Mouse (Mus musculus) liver, embryonic 12.5 days (tissue): ENCODE measurements around the gene Atxn7l1. TPM values are rescaled to one million over a fixed set of nuclear protein-coding genes. Genes with fewer than 3 reads are reported as not detected.

Experiments used
- ATAC-seq: fragments of 200-750 bp; cut with Nextera tagmentation; 2 replicates; pipeline ENCODE4 v1.8.0; 2017; ENCODE audit warnings: moderate number of reproducible peaks, mild to moderate bottlenecking, moderate library complexity
- H3K27ac ChIP-seq: fragments of 300-500 bp; sonication (generic); 2 replicates; pipeline ENCODE4 v1.5.1; 2016; ENCODE audit warnings: mild to moderate bottlenecking
- H3K27me3 ChIP-seq: fragments of 300-500 bp; sonication (generic); replicated peaks from 2 replicates; pipeline ENCODE4 v1.6.1; 2016; ENCODE audit warnings: mild to moderate bottlenecking, moderate library complexity
- H3K36me3 ChIP-seq: fragments of 300-500 bp; sonication (generic); 2 replicates; pipeline ENCODE4 v1.6.1; 2016; ENCODE audit warnings: mild to moderate bottlenecking, moderate library complexity
- H3K4me1 ChIP-seq: fragments of 300-500 bp; sonication (generic); 2 replicates; pipeline ENCODE4 v1.6.1; 2016
- H3K4me2 ChIP-seq: fragments of 300-500 bp; sonication (generic); 2 replicates; pipeline ENCODE4 v1.6.1; 2016; ENCODE audit warnings: mild to moderate bottlenecking, moderate library complexity
- H3K4me3 ChIP-seq: fragments of 300-500 bp; sonication (generic); 2 replicates; pipeline ENCODE4 v1.5.1; 2016; ENCODE audit warnings: mild to moderate bottlenecking, moderate library complexity
- H3K9ac ChIP-seq: fragments of 300-500 bp; sonication (generic); 2 replicates; pipeline ENCODE4 v1.6.1; 2016; ENCODE audit warnings: mild to moderate bottlenecking, moderate library complexity
- H3K9me3 ChIP-seq: fragments of 300-500 bp; sonication (generic); replicated peaks from 2 replicates; pipeline ENCODE4 v1.6.1; 2016; ENCODE audit warnings: mild to moderate bottlenecking, moderate library complexity
- WGBS: fragments of 180-500 bp; shearing (Covaris S2); methylation state at CpG from one replicate; pipeline ENCODE4 v1.1.7; 2016; ENCODE audit not compliant: insufficient replicate concordance; 5-methylcytosine and 5-hydroxymethylcytosine counted together
- polyA plus RNA-seq: library from polyadenylated mRNA; unstranded; fragments of >200 nt; fragmentation: Nextera tagmentation; extraction: Ambion mirVana; gene quantifications from 2 replicates; pipeline ENCODE4 v1.2.1, GENCODE M21; 2016

Gene Atxn7l1
- polyA plus RNA-seq, 1 experiment from 2014 or later: 16.9 TPM

GRCm38 (mm10) chr12:33128702-33129101 lies 18.8 kb upstream of the Atxn7l1 start:
- peaks cover 19% of the 10 kb centered on the region for H3K4me1 ChIP-seq
- H3K4me3 ChIP-seq: no peak overlapping the region
- no peaks in the 10 kb centered on the region for H3K36me3 ChIP-seq
- WGBS: 71% methylated on average over 7 of the region's 7 CpGs
- H3K27me3 ChIP-seq: peaks cover 33% of the 10 kb centered on the region; the same call in 1 of the 2 replicates
- H3K27ac ChIP-seq: no peak overlapping the region
- H3K9ac ChIP-seq: no peak overlapping the region
- no peak for ATAC-seq
- H3K9me3 ChIP-seq: no peaks in the 10 kb centered on the region
- no peak overlapping the region for H3K4me2 ChIP-seq

- ATAC-seq: no peak
These were observed 18.1 kb upstream of the Atxn7l1 start for GRCm38 (mm10) chr12:33129410-33129809.

GRCm38 (mm10) chr12:33130401-33130800 lies 17.1 kb upstream of the Atxn7l1 start:
- H3K4me1 ChIP-seq: peaks cover 16% of the 10 kb centered on the region
- no peak overlapping the region for H3K4me2 ChIP-seq
- H3K9ac ChIP-seq: no peak overlapping the region
- H3K4me3 ChIP-seq: no peak overlapping the region
- no peaks in the 10 kb centered on the region for H3K36me3 ChIP-seq
- H3K27me3 ChIP-seq: peaks cover 31% of the 10 kb centered on the region; the same call in 1 of the 2 replicates
- 54% methylated on average over 8 of the region's 8 CpGs for WGBS
- H3K9me3 ChIP-seq: no peaks in the 10 kb centered on the region
- no peak for ATAC-seq
- H3K27ac ChIP-seq: no peak overlapping the region

More at GRCm38 (mm10) chr12:33129410-33129809, 18.1 kb upstream of the Atxn7l1 start:
- Histone ChIP-seq H3K27ac (no peak overlapping the region), H3K9me3 (no peaks in the 10 kb centered on the region), H3K9ac (no peak overlapping the region), H3K4me2 (no peak overlapping the region), H3K27me3 (peaks cover 31% of the 10 kb centered on the region; the same call in 1 of the 2 replicates), H3K4me3 (no peak overlapping the region), H3K4me1 (peaks cover 19% of the 10 kb centered on the region), H3K36me3 (no peaks in the 10 kb centered on the region)
- 4% methylated on average over 4 of the region's 4 CpGs for WGBS

- Histone ChIP-seq H3K27ac (no peak overlapping the region), H3K9me3 (no peaks in the 10 kb centered on the region), H3K4me2 (no peak overlapping the region), H3K36me3 (no peaks in the 10 kb centered on the region), H3K4me3 (no peak overlapping the region), H3K9ac (no peak overlapping the region), H3K4me1 (peaks cover 5% of the 10 kb centered on the region), H3K27me3 (peaks cover 27% of the 10 kb centered on the region; the same call in 1 of the 2 replicates)
- 51% methylated on average over 7 of the region's 7 CpGs for WGBS
- no peak for ATAC-seq
These were observed 15.7 kb upstream of the Atxn7l1 start for GRCm38 (mm10) chr12:33131796-33132195.

- Histone ChIP-seq H3K9ac (no peak overlapping the region), H3K4me1 (no peaks in the 10 kb centered on the region), H3K4me3 (no peak overlapping the region), H3K27me3 (peaks cover 14% of the 10 kb centered on the region), H3K4me2 (no peak overlapping the region), H3K27ac (no peak overlapping the region), H3K9me3 (no peaks in the 10 kb centered on the region), H3K36me3 (no peaks in the 10 kb centered on the region)
- WGBS: 24% methylated on average over 1 of the region's 1 CpGs
- no peak for ATAC-seq
These were observed 9.6 kb upstream of the Atxn7l1 start for GRCm38 (mm10) chr12:33137857-33138256.

- Histone ChIP-seq H3K4me3 (no peak overlapping the region), H3K27me3 (peaks cover 26% of the 10 kb centered on the region), H3K9ac (no peak overlapping the region), H3K27ac (no peak overlapping the region), H3K4me2 (no peak overlapping the region), H3K4me1 (no peaks in the 10 kb centered on the region), H3K9me3 (no peaks in the 10 kb centered on the region), H3K36me3 (no peaks in the 10 kb centered on the region)
- no peak for ATAC-seq
- WGBS: 56% methylated on average over 3 of the region's 3 CpGs
These were observed 8.4 kb upstream of the Atxn7l1 start for GRCm38 (mm10) chr12:33139083-33139482.

GRCm38 (mm10) chr12:33144456-33144855 lies 3.0 kb upstream of the Atxn7l1 start:
- H3K27me3 ChIP-seq: peaks cover 58% of the 10 kb centered on the region
- H3K36me3 ChIP-seq: no peaks in the 10 kb centered on the region
- WGBS: 67% methylated on average over 8 of the region's 8 CpGs
- H3K4me1 ChIP-seq: peaks cover 21% of the 10 kb centered on the region
- no peaks in the 10 kb centered on the region for H3K9me3 ChIP-seq
- no peak for ATAC-seq
- no peak overlapping the region for H3K27ac ChIP-seq
- no peak overlapping the region for H3K4me3 ChIP-seq
- H3K9ac ChIP-seq: no peak overlapping the region
- no peak overlapping the region for H3K4me2 ChIP-seq

GRCm38 (mm10) chr12:33146622-33147433 lies 665 bp upstream of the Atxn7l1 start:
- ATAC-seq: peak; percentile 52
- H3K27ac ChIP-seq: no peak overlapping the region
- peak overlapping the region; percentile 87 for H3K4me2 ChIP-seq
- no peaks in the 10 kb centered on the region for H3K36me3 ChIP-seq
- peaks cover 37% of the 10 kb centered on the region for H3K4me1 ChIP-seq
- H3K27me3 ChIP-seq: peaks cover 54% of the 10 kb centered on the region
- no peaks in the 10 kb centered on the region for H3K9me3 ChIP-seq
- 6% methylated on average over 29 of the region's 29 CpGs for WGBS
- peak overlapping the region; percentile 87 for H3K4me3 ChIP-seq
- peak overlapping the region; percentile 94 for H3K9ac ChIP-seq

- 86% methylated on average over 16 of the region's 16 CpGs for WGBS
These were observed 2.2 kb downstream of the Atxn7l1 start for GRCm38 (mm10) chr12:33149544-33150190.

GRCm38 (mm10) chr12:33153131-33153530 lies 5.6 kb downstream of the Atxn7l1 start:
- Histone ChIP-seq H3K27me3 (no peaks in the 10 kb centered on the region), H3K4me3 (no peak overlapping the region), H3K36me3 (peaks cover 12% of the 10 kb centered on the region), H3K9me3 (no peaks in the 10 kb centered on the region), H3K27ac (peak overlapping the region; percentile 78), H3K9ac (peak overlapping the region; percentile 25; the same call in 1 of the 2 replicates), H3K4me2 (peak overlapping the region; percentile 52), H3K4me1 (peaks cover 62% of the 10 kb centered on the region)
- 46% methylated on average over 7 of the region's 7 CpGs for WGBS
- ATAC-seq: peak; percentile 30; the same call in 1 of the 2 replicates

More at GRCm38 (mm10) chr12:33149544-33150190, 2.2 kb downstream of the Atxn7l1 start:
- no peak for ATAC-seq
- 0 out of 2 replicates have a peak, but pooled peaks cover 3% of the 10 kb centered on the region for H3K36me3 ChIP-seq
- no peak overlapping the region for H3K27ac ChIP-seq
- no peak overlapping the region for H3K4me3 ChIP-seq
- H3K9me3 ChIP-seq: no peaks in the 10 kb centered on the region
- H3K4me2 ChIP-seq: peak overlapping the region; percentile 87
- H3K9ac ChIP-seq: no peak overlapping the region
- peaks cover 26% of the 10 kb centered on the region for H3K27me3 ChIP-seq
- peaks cover 63% of the 10 kb centered on the region for H3K4me1 ChIP-seq

GRCm38 (mm10) chr12:33153850-33154249 lies 6.4 kb downstream of the Atxn7l1 start:
- Histone ChIP-seq H3K9ac (0 out of 2 replicates have a peak overlapping the region, but pooled peaks have one; percentile 8), H3K27ac (peak overlapping the region; percentile 78), H3K36me3 (peaks cover 19% of the 10 kb centered on the region), H3K4me3 (no peak overlapping the region), H3K27me3 (no peaks in the 10 kb centered on the region), H3K4me2 (peak overlapping the region; percentile 52), H3K9me3 (no peaks in the 10 kb centered on the region), H3K4me1 (peaks cover 55% of the 10 kb centered on the region)
- 45% methylated on average over 3 of the region's 3 CpGs for WGBS
- ATAC-seq: peak; percentile 85

GRCm38 (mm10) chr12:33154732-33155131 lies 7.2 kb downstream of the Atxn7l1 start:
- peaks cover 24% of the 10 kb centered on the region for H3K36me3 ChIP-seq
- peaks cover 46% of the 10 kb centered on the region for H3K4me1 ChIP-seq
- H3K9me3 ChIP-seq: no peaks in the 10 kb centered on the region
- no peak overlapping the region for H3K4me3 ChIP-seq
- H3K27me3 ChIP-seq: no peaks in the 10 kb centered on the region
- WGBS: 79% methylated on average over 3 of the region's 3 CpGs
- H3K27ac ChIP-seq: peak overlapping the region; percentile 65
- no peak overlapping the region for H3K9ac ChIP-seq
- no peak for ATAC-seq
- H3K4me2 ChIP-seq: no peak overlapping the region
